Mouse (Mus musculus): Measurements from ENCODE around the gene Zbtb39. TPM values are rescaled to one million over a fixed set of nuclear protein-coding genes. Genes with fewer than 3 reads are reported as not detected.

Zbtb39 gene
- total and polyA plus RNA-seq, 3 experiments, result 4.3 to 7.8 (median 7.7) TPM

- no peak overlapping the region for H3K9ac ChIP-seq (ENCODE audit: low read depth, low read length)
- H3K36me3 ChIP-seq (ENCODE audit: control insufficient read depth, insufficient read depth, low read length), result no peaks in the 10 kb centered on the region
- WGBS, result 37% methylated on average over 2 of the region's 2 CpGs
- intact Hi-C loops (cut with DNase I), result loop anchor here (5.0 to 10.0 kb wide), 5 partner anchors 60 to 270 kb away; partner anchors contain the start of genes Hsd17b6, Lrp1 and Stat6
- no peaks in the 10 kb centered on the region for H3K27me3 ChIP-seq (ENCODE audit: control insufficient read depth, insufficient read depth, low read length)
- no peak for DNase-seq
- H3K79me2 ChIP-seq (replicated peaks; ENCODE audit: control insufficient read depth, insufficient read depth, low read length), result no peaks in the 10 kb centered on the region
- no peak overlapping the region for H3K4me3 ChIP-seq
- TF ChIP-seq EP300 (IDR thresholded peaks at IDR 0.05; ENCODE audit: insufficient read depth, low read depth, low read length) (no peak), CTCF (IDR thresholded peaks at IDR 0.05) (no peak), POLR2A (IDR thresholded peaks at IDR 0.05; ENCODE audit: insufficient read depth, low read depth, low read length) (no peak)
- no peak overlapping the region for H3K27ac ChIP-seq
- H3K4me1 ChIP-seq (ENCODE audit: control insufficient read depth, insufficient read depth, low read length), result peaks cover 1% of the 10 kb centered on the region; the same call in 1 of the 2 replicates
Observed at GRCm38 (mm10) chr10:127737552-127737951, 1.8 kb upstream of the Zbtb39 start.

DNA sequence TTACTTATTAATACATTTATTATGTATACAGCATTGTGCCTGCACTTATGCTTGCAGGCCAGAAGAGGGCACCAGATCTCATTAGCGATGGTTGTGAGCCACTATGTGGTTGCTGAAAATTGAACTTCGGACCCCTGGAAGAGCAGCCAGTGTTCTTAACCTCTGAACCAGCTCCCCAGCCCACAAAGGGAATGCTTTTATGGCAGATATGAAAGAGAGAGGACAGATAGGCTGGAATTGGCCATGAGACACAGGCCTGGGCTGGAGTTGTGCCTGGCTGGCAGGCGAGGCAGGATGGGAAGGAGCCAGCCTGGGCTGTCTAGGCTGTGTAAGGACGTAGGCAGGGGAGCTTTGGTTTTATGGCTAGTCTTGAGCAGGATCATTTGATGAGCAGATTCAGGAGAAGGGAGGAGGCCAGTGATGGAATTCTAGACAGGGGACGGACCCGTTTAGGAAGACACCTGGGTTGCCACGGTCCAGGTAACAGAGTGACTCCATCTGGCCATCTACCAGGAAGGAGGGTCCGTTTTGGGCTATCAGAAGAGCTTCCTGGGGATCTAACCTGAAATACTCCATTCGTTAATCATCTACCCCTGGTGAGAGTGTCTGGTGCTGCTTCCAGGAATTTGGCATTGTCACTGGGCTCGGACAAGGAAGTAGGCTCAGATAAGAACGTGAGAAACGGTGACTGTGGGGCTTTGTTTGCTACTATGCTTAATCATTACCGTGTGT, 1.0 kb upstream of the Zbtb39 start:
- H3K4me3 ChIP-seq, result peak overlapping the region; percentile 54; the same call in 1 of the 2 replicates
- H3K27me3 ChIP-seq (ENCODE audit: control insufficient read depth, insufficient read depth, low read length), result no peaks in the 10 kb centered on the region
- H3K36me3 ChIP-seq (ENCODE audit: control insufficient read depth, insufficient read depth, low read length), result no peaks in the 10 kb centered on the region
- no peak overlapping the region for H3K9ac ChIP-seq (ENCODE audit: low read depth, low read length)
- DNase-seq, result peak; percentile 27 to 54
- no peaks in the 10 kb centered on the region for H3K79me2 ChIP-seq (replicated peaks; ENCODE audit: control insufficient read depth, insufficient read depth, low read length)
- H3K4me1 ChIP-seq (ENCODE audit: control insufficient read depth, insufficient read depth, low read length), result peaks cover 1% of the 10 kb centered on the region; the same call in 1 of the 2 replicates
- peak overlapping the region; percentile 70 for H3K27ac ChIP-seq
- WGBS, result 31% methylated on average over 13 of the region's 13 CpGs
- TF ChIP-seq POLR2A (IDR thresholded peaks at IDR 0.05; ENCODE audit: insufficient read depth, low read depth, low read length) (no peak), CTCF (IDR thresholded peaks at IDR 0.05) (peak; percentile 90)
- intact Hi-C loops (cut with DNase I), result loop anchor here (1.0 to 10.0 kb wide), 6 partner anchors 61 to 269 kb away; partner anchors contain the start of genes Hsd17b6, Lrp1 and Stat6

- TF ChIP-seq CTCF (IDR thresholded peaks at IDR 0.05) (no peak), POLR2A (IDR thresholded peaks at IDR 0.05; ENCODE audit: insufficient read depth, low read depth, low read length) (no peak), EP300 (IDR thresholded peaks at IDR 0.05; ENCODE audit: insufficient read depth, low read depth, low read length) (no peak)
- H3K9ac ChIP-seq (ENCODE audit: low read depth, low read length), result peak overlapping the region; percentile 100
- H3K79me2 ChIP-seq (replicated peaks; ENCODE audit: control insufficient read depth, insufficient read depth, low read length), result peaks cover 4% of the 10 kb centered on the region; the same call in 1 of the 2 replicates
- under 1% methylated on average over 55 of the region's 55 CpGs for WGBS
- H3K4me3 ChIP-seq, result peak overlapping the region; percentile 77
- intact Hi-C loops (cut with DNase I), result loop anchor here (5.0 to 10.0 kb wide), 5 partner anchors 62 to 268 kb away; partner anchors contain the start of genes Hsd17b6, Lrp1 and Stat6
- no peak for DNase-seq
- H3K27me3 ChIP-seq (ENCODE audit: control insufficient read depth, insufficient read depth, low read length), result no peaks in the 10 kb centered on the region
- peaks cover 1% of the 10 kb centered on the region; the same call in 1 of the 2 replicates for H3K4me1 ChIP-seq (ENCODE audit: control insufficient read depth, insufficient read depth, low read length)
- H3K36me3 ChIP-seq (ENCODE audit: control insufficient read depth, insufficient read depth, low read length), result no peaks in the 10 kb centered on the region
- H3K27ac ChIP-seq, result peak overlapping the region; percentile 77
Observed at GRCm38 (mm10) chr10:127739661-127740161, 373 bp downstream of the Zbtb39 start.

DNA sequence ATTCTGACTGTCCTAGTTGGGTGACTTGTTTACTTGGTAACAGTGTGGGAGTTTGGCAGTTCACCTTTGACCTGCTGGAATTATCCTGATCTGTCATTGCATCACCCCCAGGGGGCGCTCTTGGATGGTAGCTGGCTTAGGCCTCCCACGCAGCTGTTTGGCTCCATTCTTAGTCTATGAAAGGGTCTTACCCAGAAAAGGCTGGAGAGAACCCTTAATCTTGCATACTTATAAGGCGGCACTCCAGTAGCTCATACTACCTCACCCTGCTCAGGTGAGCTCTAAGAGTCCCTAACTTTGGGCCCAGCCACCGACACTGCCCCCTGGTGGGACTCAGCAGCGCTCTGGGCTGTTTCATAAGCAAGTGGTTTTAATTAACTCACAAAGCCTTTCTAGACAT, 5.3 kb downstream of the Zbtb39 start:
- H3K27ac ChIP-seq, result no peak overlapping the region
- 64% methylated on average over 5 of the region's 5 CpGs for WGBS
- intact Hi-C loops (cut with DNase I), result no loop called here
- no peak overlapping the region for H3K9ac ChIP-seq (ENCODE audit: low read depth, low read length)
- H3K79me2 ChIP-seq (replicated peaks; ENCODE audit: control insufficient read depth, insufficient read depth, low read length), result peaks cover 4% of the 10 kb centered on the region; the same call in 1 of the 2 replicates
- TF ChIP-seq CTCF (IDR thresholded peaks at IDR 0.05) (peak; percentile 77), POLR2A (IDR thresholded peaks at IDR 0.05; ENCODE audit: insufficient read depth, low read depth, low read length) (no peak), EP300 (IDR thresholded peaks at IDR 0.05; ENCODE audit: insufficient read depth, low read depth, low read length) (0 out of 2 replicates have a peak, but pooled peaks have one; percentile 12)
- H3K4me3 ChIP-seq, result no peak overlapping the region
- no peaks in the 10 kb centered on the region for H3K36me3 ChIP-seq (ENCODE audit: control insufficient read depth, insufficient read depth, low read length)
- H3K4me1 ChIP-seq (ENCODE audit: control insufficient read depth, insufficient read depth, low read length), result no peaks in the 10 kb centered on the region; the same call in 1 of the 2 replicates
- peak; percentile 30 to 62 for DNase-seq
- no peaks in the 10 kb centered on the region for H3K27me3 ChIP-seq (ENCODE audit: control insufficient read depth, insufficient read depth, low read length)

DNA sequence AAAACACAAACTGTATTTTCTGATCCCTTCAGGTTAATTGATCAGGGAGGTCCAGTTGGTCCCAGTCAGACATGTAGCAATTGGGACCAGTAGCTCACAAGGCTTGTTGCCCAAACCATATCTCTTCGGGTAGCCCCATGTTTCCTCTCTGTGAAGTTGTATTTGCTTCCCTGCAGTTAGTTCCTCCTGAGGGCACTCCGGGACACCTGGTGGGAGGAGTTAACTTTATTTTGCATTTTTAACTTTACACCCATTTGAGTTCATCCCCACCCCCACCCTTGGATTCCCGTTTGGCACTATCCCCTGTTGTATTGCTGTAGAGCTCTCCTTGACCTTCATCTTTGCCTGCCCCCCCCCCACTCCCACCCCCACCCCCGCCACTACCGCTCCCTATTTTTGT, 6.5 kb downstream of the Zbtb39 start:
- intact Hi-C loops (cut with DNase I), result no loop called here
- Histone ChIP-seq H3K9ac (ENCODE audit: low read depth, low read length) (no peak overlapping the region), H3K27ac (no peak overlapping the region), H3K27me3 (ENCODE audit: control insufficient read depth, insufficient read depth, low read length) (no peaks in the 10 kb centered on the region), H3K4me1 (ENCODE audit: control insufficient read depth, insufficient read depth, low read length) (no peaks in the 10 kb centered on the region; the same call in 1 of the 2 replicates), H3K79me2 (replicated peaks; ENCODE audit: control insufficient read depth, insufficient read depth, low read length) (peaks cover 4% of the 10 kb centered on the region; the same call in 1 of the 2 replicates), H3K36me3 (ENCODE audit: control insufficient read depth, insufficient read depth, low read length) (no peaks in the 10 kb centered on the region), H3K4me3 (no peak overlapping the region)
- WGBS, result 48% methylated on average over 5 of the region's 5 CpGs
- TF ChIP-seq EP300 (IDR thresholded peaks at IDR 0.05; ENCODE audit: insufficient read depth, low read depth, low read length) (no peak), CTCF (IDR thresholded peaks at IDR 0.05) (no peak), POLR2A (IDR thresholded peaks at IDR 0.05; ENCODE audit: insufficient read depth, low read depth, low read length) (no peak)
- DNase-seq, result no peak
